Mouse (Mus musculus) MEL (cell line): ENCODE data around the gene Clstn3.
"Not testable (repeated sequence)": the region's sequence is repeated elsewhere in the genome, so short reads cannot be mapped to it uniquely, and the experiment has no call there.

Experiments
- BHLHE40 ChIP-seq: IDR thresholded peaks from 2 replicates; pipeline ENCODE4 v1.6.1; 2012; ENCODE audit warnings: low read depth, mild to moderate bottlenecking, inconsistent platforms, low read length, improper control_type of control experiment, borderline replicate concordance
- CTCF ChIP-seq, 3 experiments: IDR thresholded peaks in 2 of 3; conservative IDR thresholded peaks in 1 of 3; 2 replicates each; pipeline ENCODE4 v1.5.1; 2011 to 2012; ENCODE audit warnings: low read length in 3 of 3, low read depth in 2 of 3, mild to moderate bottlenecking in 2 of 3, improper control_type of control experiment in 1 of 3, inconsistent platforms in 1 of 3, mixed read lengths in 1 of 3, moderate library complexity in 1 of 3; ENCODE audit not compliant: control insufficient read depth in 1 of 3, insufficient read depth in 1 of 3, poor library complexity in 1 of 3, severe bottlenecking in 1 of 3
- ETS1 ChIP-seq: IDR thresholded peaks from 2 replicates; pipeline ENCODE4 v1.6.1; 2012; ENCODE audit warnings: low read depth, mild to moderate bottlenecking, inconsistent platforms, low read length, improper control_type of control experiment, moderate library complexity
- GATA1 ChIP-seq: IDR thresholded peaks from 2 replicates; pipeline ENCODE4 v1.6.1; 2011; ENCODE audit warnings: low read depth, low read length, improper control_type of control experiment
- HCFC1 ChIP-seq: IDR thresholded peaks from 2 replicates; pipeline ENCODE4 v1.6.1; 2012; ENCODE audit warnings: low read depth, mild to moderate bottlenecking, inconsistent platforms, low read length, improper control_type of control experiment, moderate library complexity
- JUND ChIP-seq: IDR thresholded peaks from 2 replicates; pipeline ENCODE4 v1.6.1; 2011; ENCODE audit warnings: low read depth, mild to moderate bottlenecking, improper control_type of control experiment, low read length
- KAT2A ChIP-seq: conservative IDR thresholded peaks from 2 replicates; pipeline ENCODE4 v1.6.1; 2012; ENCODE audit warnings: low read depth, low read length, improper control_type of control experiment, inconsistent platforms
- MAFK ChIP-seq: IDR thresholded peaks from 2 replicates; pipeline ENCODE4 v1.6.1; 2011; ENCODE audit warnings: low read depth, mild to moderate bottlenecking, low read length, improper control_type of control experiment, borderline replicate concordance
- MEF2A ChIP-seq: IDR thresholded peaks from 2 replicates; pipeline ENCODE4 v1.6.1; 2014; ENCODE audit warnings: low read depth, mild to moderate bottlenecking, inconsistent platforms, low read length, improper control_type of control experiment; ENCODE audit not compliant: poor library complexity, insufficient replicate concordance, severe bottlenecking; ENCODE audit errors: extremely low read depth
- MYC ChIP-seq: IDR thresholded peaks from 2 replicates; pipeline ENCODE4 v1.6.1; 2011; ENCODE audit warnings: low read depth, mild to moderate bottlenecking, low read length, improper control_type of control experiment, moderate library complexity
- NELFE ChIP-seq: IDR thresholded peaks from 2 replicates; pipeline ENCODE4 v1.6.1; 2011; ENCODE audit warnings: low read depth, low read length, improper control_type of control experiment
- POLR2A ChIP-seq, 2 experiments: IDR thresholded peaks; 2 replicates each; pipeline ENCODE4 v1.6.1; 2011 to 2012; ENCODE audit warnings: low read length in 2 of 2, mild to moderate bottlenecking in 2 of 2, control low read depth in 1 of 2, improper control_type of control experiment in 1 of 2, low read depth in 1 of 2, moderate library complexity in 1 of 2; ENCODE audit not compliant: control insufficient read depth in 1 of 2, insufficient read depth in 1 of 2, poor library complexity in 1 of 2
- SIN3A ChIP-seq: IDR thresholded peaks from 2 replicates; pipeline ENCODE4 v1.6.1; 2012; ENCODE audit warnings: low read length, improper control_type of control experiment, inconsistent platforms
- USF2 ChIP-seq, 2 experiments: IDR thresholded peaks; 2 replicates each; pipeline ENCODE4 v1.6.1; 2011 to 2012; ENCODE audit warnings: improper control_type of control experiment in 2 of 2, low read length in 2 of 2, borderline replicate concordance in 1 of 2, inconsistent platforms in 1 of 2, low read depth in 1 of 2, mild to moderate bottlenecking in 1 of 2; ENCODE audit not compliant: insufficient read depth in 1 of 2

GRCm38 (mm10) chr6:124475335-124476075 is 10.9 kb upstream of the Clstn3 start:
- TF ChIP-seq SIN3A; HCFC1; KAT2A; CTCF (IDR thresholded peaks at IDR 0.05 in 2 of 3, conservative IDR thresholded peaks at IDR 0.05 in 1 of 3; ENCODE audit: control insufficient read depth in 1 of 3, insufficient read depth in 1 of 3, low read depth in 2 of 3, low read length in 3 of 3, poor library complexity in 1 of 3, severe bottlenecking in 1 of 3); MEF2A; ETS1; MAFK; GATA1; POLR2A (IDR thresholded peaks at IDR 0.05; ENCODE audit: control insufficient read depth in 1 of 2, insufficient read depth in 1 of 2, low read depth in 1 of 2, low read length in 2 of 2, poor library complexity in 1 of 2); NELFE; USF2 (IDR thresholded peaks at IDR 0.05; ENCODE audit: borderline replicate concordance in 1 of 2, insufficient read depth in 1 of 2, low read depth in 1 of 2, low read length in 2 of 2); JUND; BHLHE40; MYC: not testable (repeated sequence)
